Mouse (Mus musculus) liver, embryonic 12.5 days (tissue): ENCODE data around the gene Trub2. TPM values are rescaled to one million over a fixed set of nuclear protein-coding genes. Genes with fewer than 3 reads are reported as not detected.

Experiments used
- ATAC-seq: fragments of 200-750 bp; cut with Nextera tagmentation; 2 replicates; pipeline ENCODE4 v1.8.0; 2017; ENCODE audit warnings: moderate number of reproducible peaks, mild to moderate bottlenecking, moderate library complexity
- H3K27ac ChIP-seq: fragments of 300-500 bp; sonication (generic); 2 replicates; pipeline ENCODE4 v1.5.1; 2016; ENCODE audit warnings: mild to moderate bottlenecking
- H3K27me3 ChIP-seq: fragments of 300-500 bp; sonication (generic); replicated peaks from 2 replicates; pipeline ENCODE4 v1.6.1; 2016; ENCODE audit warnings: mild to moderate bottlenecking, moderate library complexity
- H3K36me3 ChIP-seq: fragments of 300-500 bp; sonication (generic); 2 replicates; pipeline ENCODE4 v1.6.1; 2016; ENCODE audit warnings: mild to moderate bottlenecking, moderate library complexity
- H3K4me1 ChIP-seq: fragments of 300-500 bp; sonication (generic); 2 replicates; pipeline ENCODE4 v1.6.1; 2016
- H3K4me2 ChIP-seq: fragments of 300-500 bp; sonication (generic); 2 replicates; pipeline ENCODE4 v1.6.1; 2016; ENCODE audit warnings: mild to moderate bottlenecking, moderate library complexity
- H3K4me3 ChIP-seq: fragments of 300-500 bp; sonication (generic); 2 replicates; pipeline ENCODE4 v1.5.1; 2016; ENCODE audit warnings: mild to moderate bottlenecking, moderate library complexity
- H3K9ac ChIP-seq: fragments of 300-500 bp; sonication (generic); 2 replicates; pipeline ENCODE4 v1.6.1; 2016; ENCODE audit warnings: mild to moderate bottlenecking, moderate library complexity
- H3K9me3 ChIP-seq: fragments of 300-500 bp; sonication (generic); replicated peaks from 2 replicates; pipeline ENCODE4 v1.6.1; 2016; ENCODE audit warnings: mild to moderate bottlenecking, moderate library complexity
- WGBS: fragments of 180-500 bp; shearing (Covaris S2); methylation state at CpG from one replicate; pipeline ENCODE4 v1.1.7; 2016; ENCODE audit not compliant: insufficient replicate concordance; 5-methylcytosine and 5-hydroxymethylcytosine counted together
- polyA plus RNA-seq: library from polyadenylated mRNA; unstranded; fragments of >200 nt; fragmentation: Nextera tagmentation; extraction: Ambion mirVana; gene quantifications from 2 replicates; pipeline ENCODE4 v1.2.1, GENCODE M21; 2016

Gene Trub2
- polyA plus RNA-seq, 1 experiment from 2014 or later, result 27.6 TPM

GRCm38 (mm10) chr2:29716143-29716542 lies 72.2 kb downstream of the Trub2 start:
- Histone ChIP-seq H3K4me3 (no peak overlapping the region), H3K36me3 (peaks cover 92% of the 10 kb centered on the region), H3K4me2 (no peak overlapping the region), H3K27me3 (no peaks in the 10 kb centered on the region), H3K27ac (peak overlapping the region; percentile 48; the same call in 1 of the 2 replicates), H3K9me3 (no peaks in the 10 kb centered on the region), H3K9ac (no peak overlapping the region), H3K4me1 (no peaks in the 10 kb centered on the region)
- ATAC-seq, result no peak
- WGBS, result 57% methylated on average over 7 of the region's 7 CpGs

DNA sequence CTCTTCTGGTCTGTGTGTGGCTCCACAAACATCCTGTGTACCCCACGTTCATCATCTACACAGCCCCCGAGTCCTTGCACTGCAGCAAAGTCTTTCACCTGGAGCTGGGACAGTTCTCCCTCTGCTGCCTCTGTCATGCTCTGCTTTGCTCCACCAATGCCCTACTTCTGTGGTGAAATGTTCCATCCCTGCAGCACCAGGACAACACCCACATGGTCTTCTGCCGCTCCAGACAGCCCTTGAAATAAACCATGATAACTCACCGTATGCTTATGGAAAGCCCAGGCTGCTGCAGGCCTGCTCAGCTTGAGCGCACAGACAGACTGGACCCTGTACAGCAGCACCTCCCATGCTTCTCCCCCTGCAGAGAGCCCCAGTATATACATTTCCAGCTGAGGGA lies 74.2 kb downstream of the Trub2 start:
- no peak for ATAC-seq
- Histone ChIP-seq H3K4me3 (no peak overlapping the region), H3K9me3 (no peaks in the 10 kb centered on the region), H3K9ac (no peak overlapping the region), H3K4me1 (no peaks in the 10 kb centered on the region), H3K27ac (no peak overlapping the region), H3K4me2 (no peak overlapping the region), H3K36me3 (peaks cover 86% of the 10 kb centered on the region), H3K27me3 (no peaks in the 10 kb centered on the region)
- 78% methylated on average over 5 of the region's 5 CpGs for WGBS

DNA sequence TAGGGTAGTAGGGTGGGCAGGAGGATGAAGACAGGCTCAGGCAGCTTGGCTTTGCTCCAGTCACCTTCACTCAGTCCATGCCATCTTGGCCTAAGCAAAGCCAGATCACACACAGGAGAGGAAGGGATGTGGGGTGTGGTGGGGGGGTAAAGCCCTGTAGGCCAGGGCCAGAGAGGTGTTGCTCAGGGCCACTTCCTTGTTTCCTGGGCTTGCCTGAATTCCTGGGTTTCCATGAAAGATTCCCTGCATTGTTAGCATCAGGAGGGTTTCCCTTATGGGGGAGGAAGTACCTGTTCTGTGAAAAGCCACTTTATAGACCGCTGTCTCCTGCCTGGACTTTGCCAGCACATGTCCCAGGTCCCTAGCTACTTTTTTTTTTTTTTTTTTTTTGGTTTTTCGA lies 74.8 kb downstream of the Trub2 start:
- H3K4me1 ChIP-seq, result no peaks in the 10 kb centered on the region
- H3K36me3 ChIP-seq, result peaks cover 84% of the 10 kb centered on the region
- no peak overlapping the region for H3K27ac ChIP-seq
- H3K27me3 ChIP-seq, result no peaks in the 10 kb centered on the region
- no peak for ATAC-seq
- no peak overlapping the region for H3K4me3 ChIP-seq
- H3K4me2 ChIP-seq, result no peak overlapping the region
- H3K9me3 ChIP-seq, result no peaks in the 10 kb centered on the region
- 64% methylated on average over 2 of the region's 2 CpGs for WGBS
- H3K9ac ChIP-seq, result no peak overlapping the region

DNA sequence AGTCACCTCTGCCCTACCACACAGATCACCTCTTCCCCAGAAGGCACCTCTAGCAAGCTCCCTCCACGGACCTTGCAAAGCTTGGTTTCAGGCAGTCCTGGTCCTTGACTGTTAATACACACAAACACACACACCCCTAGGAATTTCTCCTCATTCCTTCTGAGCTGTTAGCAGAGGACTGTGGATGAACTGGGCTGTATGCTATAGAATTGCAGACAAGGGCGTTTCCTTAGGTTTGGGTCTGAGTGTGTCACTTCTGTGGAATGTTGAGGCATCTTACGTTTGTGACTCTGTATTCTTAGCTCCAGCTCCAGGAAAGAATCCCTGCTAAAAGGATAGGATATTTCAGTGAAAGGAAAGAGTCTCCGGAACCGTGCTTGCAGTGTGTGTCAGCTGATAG lies 76.4 kb downstream of the Trub2 start:
- Histone ChIP-seq H3K9ac (no peak overlapping the region), H3K27ac (no peak overlapping the region), H3K4me2 (no peak overlapping the region), H3K9me3 (no peaks in the 10 kb centered on the region), H3K27me3 (no peaks in the 10 kb centered on the region), H3K4me1 (no peaks in the 10 kb centered on the region), H3K36me3 (peaks cover 87% of the 10 kb centered on the region), H3K4me3 (no peak overlapping the region)
- WGBS, result 80% methylated on average over 5 of the region's 5 CpGs
- no peak for ATAC-seq

Other genes with a start within 250 kb of the Trub2 start
- 10.1 and 10.8 TPM in 2 replicates for gene Rapgef1, start 168.8 kb downstream of the Trub2 start, polyA plus RNA-seq
- gene Gm13420, start 36.8 kb downstream of the Trub2 start, polyA plus RNA-seq, result 0.28 and 0.41 TPM in 2 replicates
- gene Gm13547, start 29.2 kb downstream of the Trub2 start, polyA plus RNA-seq, result not detected in 2 replicates
- 21.5 and 21.8 TPM in 2 replicates for gene Coq4, start 1.0 kb downstream of the Trub2 start, polyA plus RNA-seq
- gene Slc27a4, start 14.1 kb upstream of the Trub2 start, polyA plus RNA-seq, result 3.9 and 4.3 TPM in 2 replicates
- 11.4 and 11.7 TPM in 2 replicates for gene Urm1, start 31.6 kb upstream of the Trub2 start, polyA plus RNA-seq
- gene Cercam, start 80.7 kb upstream of the Trub2 start, polyA plus RNA-seq, result 47.2 and 49.9 TPM in 2 replicates
- gene Odf2, start 100.7 kb upstream of the Trub2 start, polyA plus RNA-seq, result 69.8 and 72.1 TPM in 2 replicates
- 38.8 and 43.1 TPM in 2 replicates for gene Gle1, start 146.9 kb upstream of the Trub2 start, polyA plus RNA-seq
- gene Sptan1, start 177.1 kb upstream of the Trub2 start, polyA plus RNA-seq, result 18.8 and 19.0 TPM in 2 replicates